Mouse (Mus musculus): ENCODE results near the gene Gm21149. TPM values are rescaled to one million over a fixed set of nuclear protein-coding genes. Genes with fewer than 3 reads are reported as not detected.
"Not testable (repeated sequence)": the region's sequence is repeated elsewhere in the genome, so short reads cannot be mapped to it uniquely, and the experiment has no call there.

The Gm21149 gene
- polyA plus RNA-seq, 1 experiment: not detected

DNA sequence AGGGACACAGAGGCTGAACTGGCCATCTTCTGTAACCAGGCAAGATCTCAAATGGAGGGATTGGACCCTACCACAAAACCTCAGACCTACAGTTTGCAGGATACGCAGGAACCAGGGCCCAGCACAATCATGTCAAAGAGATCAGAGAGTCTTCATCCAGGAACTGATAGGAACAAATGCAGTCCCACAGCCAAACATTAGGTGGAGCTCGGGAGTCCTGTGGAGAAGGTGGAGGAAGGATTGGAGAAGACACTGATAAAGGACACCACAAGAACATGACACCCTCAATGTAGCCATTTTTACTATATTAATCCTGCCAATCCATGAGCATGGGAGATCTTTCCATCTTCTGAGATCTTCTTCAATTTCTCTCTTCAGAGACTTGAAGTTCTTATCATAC lies 12.8 kb downstream of the Gm21149 start:
- DNase-seq (ENCODE audit: low read depth): not testable (repeated sequence)

DNA sequence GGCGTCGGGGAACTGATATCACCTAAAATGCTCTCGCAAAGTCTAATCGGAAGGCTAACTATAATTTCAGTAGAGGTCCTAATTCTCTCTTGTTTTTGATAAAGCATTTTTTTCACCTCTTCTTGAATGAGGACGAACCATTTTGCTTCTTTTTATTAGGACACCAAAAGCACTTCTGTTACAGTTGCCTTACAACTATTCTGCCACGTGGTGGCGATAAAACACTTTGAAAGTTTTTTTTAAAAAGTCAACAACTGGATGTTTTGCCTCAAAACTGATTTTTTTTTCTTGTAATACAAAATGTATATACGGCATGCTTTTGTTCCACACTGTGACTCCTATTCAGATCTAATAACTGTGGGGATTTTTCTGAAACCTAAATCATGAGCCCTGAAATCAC lies 14.7 kb downstream of the Gm21149 start:
- not testable (repeated sequence) for DNase-seq (ENCODE audit: low read depth)

DNA sequence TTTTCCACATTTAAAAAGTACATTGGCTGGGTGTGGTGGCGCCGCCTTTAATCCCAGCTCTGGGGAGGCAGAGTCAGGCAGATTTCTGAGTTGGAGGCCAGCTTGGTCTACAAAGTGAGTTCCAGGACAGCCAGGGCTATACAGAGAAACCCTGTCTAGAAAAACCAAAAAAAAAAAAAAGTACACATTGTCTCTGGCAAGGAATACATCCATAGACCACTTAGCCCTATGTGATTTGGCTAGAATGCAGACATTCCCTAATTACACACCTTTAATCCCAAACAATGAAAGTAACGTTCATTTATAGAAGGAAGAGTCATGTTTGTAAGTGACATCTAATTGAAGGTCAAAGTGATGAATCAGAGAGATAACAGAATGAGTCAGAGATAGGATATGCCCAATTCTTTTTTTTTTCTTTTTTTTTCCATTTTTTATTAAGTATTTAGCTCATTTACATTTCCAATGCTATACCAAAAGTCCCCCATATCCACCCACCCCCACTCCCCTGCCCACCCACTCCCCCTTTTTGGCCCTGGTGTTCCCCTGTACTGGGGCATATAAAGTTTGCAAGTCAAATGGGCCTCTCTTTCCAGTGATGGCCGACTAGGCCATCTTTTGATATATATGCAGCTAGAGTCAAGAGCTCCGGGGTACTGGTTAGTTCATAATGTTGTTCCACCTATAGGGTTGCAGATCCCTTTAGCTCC lies 18.3 kb downstream of the Gm21149 start:
- DNase-seq (ENCODE audit: low read depth): not testable (repeated sequence)

Other genes with a start within 250 kb of the Gm21149 start
- not detected in 2 replicates for gene Gm21190, start 52.7 kb upstream of the Gm21149 start, polyA plus RNA-seq (2012; rRNA removed)
- not detected in 2 replicates for gene Gm21083, start 100.8 kb upstream of the Gm21149 start, polyA plus RNA-seq (2012; rRNA removed)
- gene Speer4d, start 142.5 kb upstream of the Gm21149 start, polyA plus RNA-seq (2012; rRNA removed): not detected in 2 replicates
- not detected in 2 replicates for gene 4930572O03Rik, start 180.5 kb upstream of the Gm21149 start, polyA plus RNA-seq (2012; rRNA removed)
- gene Speer4c, start 237.7 kb upstream of the Gm21149 start, polyA plus RNA-seq (2012; rRNA removed): not detected in 2 replicates

Data from gonadal fat pad, adult 2 months (tissue).